Mouse (Mus musculus): ENCODE data around the gene Olfr1200. TPM values are rescaled to one million over a fixed set of nuclear protein-coding genes. Genes with fewer than 3 reads are reported as not detected.

Olfr1200 gene
- not detected in 2 replicates for polyA plus RNA-seq (2021; fragmentation: Nextera tagmentation)
- long read RNA-seq, experiment 1: 0 reads
- long read RNA-seq, experiment 2: 0 reads

GRCm38 (mm10) chr2:88770388-88770787, at the start of gene Olfr1200:
Gene Olfr1200 (minus strand): TSS chr2:88770488.

GRCm38 (mm10) chr2:88814196-88814595, 43.9 kb upstream of the Olfr1200 start, which contains the start of gene Olfr1202:
Gene Olfr1202 (plus strand): TSS chr2:88814496.

GRCm38 (mm10) chr2:88792736-88793135, 22.4 kb upstream of the Olfr1200 start, which contains the start of gene Olfr1201:
Gene Olfr1201 (plus strand): TSS chr2:88793036.

GRCm38 (mm10) chr2:88760369-88760768, 9.9 kb downstream of the Olfr1200 start, which contains the start of gene Olfr1199:
Gene Olfr1199 (minus strand): TSS chr2:88760469.

GRCm38 (mm10) chr2:88751270-88751669, 19.0 kb downstream of the Olfr1200 start, which contains the start of gene Olfr1198:
Gene Olfr1198 (minus strand): TSS chr2:88751370.

GRCm38 (mm10) chr2:88732266-88732665, 38.0 kb downstream of the Olfr1200 start, which contains the start of gene Olfr1197:
Gene Olfr1197 (minus strand): TSS chr2:88732366.

Other genes with a start within 250 kb of the Olfr1200 start
- not detected in 2 replicates for gene Olfr1188, start 213.6 kb downstream of the Olfr1200 start, polyA plus RNA-seq (2021; fragmentation: Nextera tagmentation)
- not detected in 2 replicates for gene Olfr1189, start 184.0 kb downstream of the Olfr1200 start, polyA plus RNA-seq (2021; fragmentation: Nextera tagmentation)
- gene Olfr1191-ps1, start 129.9 kb downstream of the Olfr1200 start, polyA plus RNA-seq (2021; fragmentation: Nextera tagmentation): not detected in 2 replicates
- gene Olfr1192-ps1, start 122.0 kb downstream of the Olfr1200 start, polyA plus RNA-seq (2021; fragmentation: Nextera tagmentation): not detected in 2 replicates
- gene Olfr1193, start 94.9 kb downstream of the Olfr1200 start, polyA plus RNA-seq (2021; fragmentation: Nextera tagmentation): not detected in 2 replicates
- not detected in 2 replicates for gene Olfr1195, start 81.3 kb downstream of the Olfr1200 start, polyA plus RNA-seq (2021; fragmentation: Nextera tagmentation)
- gene Olfr1196, start 65.9 kb downstream of the Olfr1200 start, polyA plus RNA-seq (2021; fragmentation: Nextera tagmentation): not detected in 2 replicates
- not detected in 2 replicates for gene Olfr1197, start 38.1 kb downstream of the Olfr1200 start, polyA plus RNA-seq (2021; fragmentation: Nextera tagmentation)
- gene Olfr1198, start 19.1 kb downstream of the Olfr1200 start, polyA plus RNA-seq (2021; fragmentation: Nextera tagmentation): not detected in 2 replicates
- not detected in 2 replicates for gene Olfr1199, start 10.0 kb downstream of the Olfr1200 start, polyA plus RNA-seq (2021; fragmentation: Nextera tagmentation)
- gene Olfr1201, start 22.5 kb upstream of the Olfr1200 start, polyA plus RNA-seq (2021; fragmentation: Nextera tagmentation): not detected in 2 replicates
- gene Olfr1202, start 44.0 kb upstream of the Olfr1200 start, polyA plus RNA-seq (2021; fragmentation: Nextera tagmentation): not detected in 2 replicates
- gene Olfr1205, start 59.2 kb upstream of the Olfr1200 start, polyA plus RNA-seq (2021; fragmentation: Nextera tagmentation): not detected in 2 replicates
- not detected in 2 replicates for gene Olfr1204, start 78.8 kb upstream of the Olfr1200 start, polyA plus RNA-seq (2021; fragmentation: Nextera tagmentation)
- gene Olfr1206, start 92.7 kb upstream of the Olfr1200 start, polyA plus RNA-seq (2021; fragmentation: Nextera tagmentation): not detected in 2 replicates
- not detected in 2 replicates for gene Olfr1208, start 131.8 kb upstream of the Olfr1200 start, polyA plus RNA-seq (2021; fragmentation: Nextera tagmentation)
- not detected in 2 replicates for gene Olfr1209, start 144.7 kb upstream of the Olfr1200 start, polyA plus RNA-seq (2021; fragmentation: Nextera tagmentation)
- gene Olfr1211, start 167.6 kb upstream of the Olfr1200 start, polyA plus RNA-seq (2021; fragmentation: Nextera tagmentation): not detected in 2 replicates
- gene Olfr1212, start 183.5 kb upstream of the Olfr1200 start, polyA plus RNA-seq (2021; fragmentation: Nextera tagmentation): not detected in 2 replicates
- not detected in 2 replicates for gene Gm13762, start 209.8 kb upstream of the Olfr1200 start, polyA plus RNA-seq (2021; fragmentation: Nextera tagmentation)
- gene Olfr1214, start 222.2 kb upstream of the Olfr1200 start, polyA plus RNA-seq (2021; fragmentation: Nextera tagmentation): not detected in 2 replicates
- gene Olfr1215, start 236.5 kb upstream of the Olfr1200 start, polyA plus RNA-seq (2021; fragmentation: Nextera tagmentation): not detected in 2 replicates
- gene Olfr1216, start 247.9 kb upstream of the Olfr1200 start, polyA plus RNA-seq (2021; fragmentation: Nextera tagmentation): not detected in 2 replicates

All from layer of hippocampus, adult 6 months (tissue).